Mouse (Mus musculus) C2C12 (cell line): ENCODE results near the gene Il2rb.

Experiments
- CTCF ChIP-seq: IDR thresholded peaks from one replicate; pipeline ENCODE4 v1.5.1; 2011; ENCODE audit not compliant: control insufficient read depth, insufficient read depth, insufficient read length
- MYOG ChIP-seq: IDR thresholded peaks from one replicate; pipeline ENCODE4 v1.6.1; 2011; ENCODE audit not compliant: control insufficient read depth, insufficient read length; ENCODE audit errors: extremely low read depth

DNA sequence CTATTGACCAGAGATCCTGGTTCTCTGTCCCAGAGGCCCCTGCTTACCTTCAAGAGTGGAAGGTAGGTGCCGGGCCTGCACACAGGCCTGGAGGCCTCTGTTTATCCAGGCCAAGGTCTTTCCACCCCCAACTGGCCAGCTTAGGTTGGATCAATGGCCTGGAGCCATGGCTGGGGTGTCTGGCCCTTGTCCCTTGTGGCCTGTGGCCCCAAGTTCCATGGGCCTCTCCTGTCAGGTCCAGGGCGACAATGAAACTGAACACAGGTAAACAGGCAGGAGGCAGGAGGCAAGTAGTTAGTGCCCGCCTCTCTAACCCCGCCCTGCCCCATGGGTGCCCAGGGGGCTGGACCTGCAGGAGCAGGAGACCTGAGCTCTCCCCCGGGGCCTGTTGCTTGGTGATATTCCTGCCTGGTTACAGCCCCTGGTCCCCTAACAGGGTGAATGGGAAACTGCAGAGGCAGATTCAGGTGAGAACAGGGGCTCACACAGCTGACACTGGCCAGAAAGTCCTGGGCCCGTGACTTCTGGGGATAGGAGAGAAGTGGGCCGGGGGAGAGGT, 26.6 kb downstream of the Il2rb start, which contains the start of gene Tmprss6:
- TF ChIP-seq CTCF (no peak), MYOG (no peak)
